Mouse (Mus musculus) myocyte (in vitro differentiated cells): Measurements from ENCODE around the gene Csde1. TPM values are rescaled to one million over a fixed set of nuclear protein-coding genes. Genes with fewer than 3 reads are reported as not detected.

ENCODE experiments used
- H3K27me3 ChIP-seq: one replicate; pipeline ENCODE4 v1.6.1; 2011; ENCODE audit not compliant: control insufficient read depth, insufficient read depth, insufficient read length
- H3K36me3 ChIP-seq: one replicate; pipeline ENCODE4 v1.6.1; 2011; ENCODE audit not compliant: control insufficient read depth, insufficient read depth
- H3K4me2 ChIP-seq: one replicate; pipeline ENCODE4 v1.6.1; 2011; ENCODE audit warnings: low read depth, control low read depth
- H3K4me3 ChIP-seq: one replicate; pipeline ENCODE4 v1.5.1; 2011; ENCODE audit warnings: mild to moderate bottlenecking, control low read depth, moderate library complexity
- H3K79me2 ChIP-seq: one replicate; pipeline ENCODE4 v1.6.1; 2011; ENCODE audit not compliant: control insufficient read depth, insufficient read depth
- H3ac ChIP-seq: one replicate; pipeline ENCODE4 v1.6.1; 2011; ENCODE audit not compliant: control insufficient read depth, insufficient read length
- CEBPB ChIP-seq: IDR thresholded peaks from 2 replicates; pipeline ENCODE4 v1.6.1; 2011; ENCODE audit warnings: mild to moderate bottlenecking, moderate library complexity; ENCODE audit not compliant: poor library complexity, insufficient read depth, severe bottlenecking
- E2F4 ChIP-seq: IDR thresholded peaks from one replicate; pipeline ENCODE4 v1.6.1; 2011; ENCODE audit warnings: mild to moderate bottlenecking, control low read depth, moderate library complexity; ENCODE audit not compliant: insufficient read depth
- MAX ChIP-seq: IDR thresholded peaks from one replicate; pipeline ENCODE4 v1.6.1; 2011; ENCODE audit warnings: low read depth, mild to moderate bottlenecking, control low read depth
- MYOD1 ChIP-seq, 3 experiments: IDR thresholded peaks; one replicate each; pipeline ENCODE4 v1.6.1; 2011; ENCODE audit warnings: control low read depth in 2 of 3, low read depth in 2 of 3, mild to moderate bottlenecking in 2 of 3, moderate library complexity in 1 of 3; ENCODE audit not compliant: insufficient read length in 2 of 3, control insufficient read depth in 1 of 3
- MYOG ChIP-seq, 3 experiments: IDR thresholded peaks; one replicate each; pipeline ENCODE4 v1.6.1; 2011; ENCODE audit warnings: control low read depth in 2 of 3, low read depth in 2 of 3, mild to moderate bottlenecking in 2 of 3; ENCODE audit not compliant: insufficient read length in 2 of 3, control insufficient read depth in 1 of 3, insufficient read depth in 1 of 3
- POLR2A ChIP-seq: IDR thresholded peaks from one replicate; pipeline ENCODE4 v1.6.1; 2011; ENCODE audit warnings: low read depth, mild to moderate bottlenecking, control low read depth, moderate library complexity; ENCODE audit not compliant: insufficient read length
- POLR2AphosphoS2 ChIP-seq: IDR thresholded peaks from one replicate; pipeline ENCODE4 v1.6.1; 2011; ENCODE audit warnings: low read depth, control low read depth; ENCODE audit not compliant: insufficient read length
- REST ChIP-seq: IDR thresholded peaks from one replicate; pipeline ENCODE4 v1.6.1; 2011; ENCODE audit warnings: mild to moderate bottlenecking, control low read depth, moderate library complexity; ENCODE audit not compliant: insufficient read depth, insufficient read length
- SRF ChIP-seq: IDR thresholded peaks from one replicate; pipeline ENCODE4 v1.6.1; 2011; ENCODE audit warnings: low read depth; ENCODE audit not compliant: control insufficient read depth, insufficient read length
- TCF12 ChIP-seq: IDR thresholded peaks from one replicate; pipeline ENCODE4 v1.6.1; 2011; ENCODE audit warnings: mild to moderate bottlenecking, control low read depth; ENCODE audit not compliant: poor library complexity, insufficient read depth, severe bottlenecking
- TCF3 ChIP-seq: IDR thresholded peaks from one replicate; pipeline ENCODE4 v1.6.1; 2011; ENCODE audit warnings: low read depth, control low read depth; ENCODE audit not compliant: insufficient read length
- USF1 ChIP-seq: IDR thresholded peaks from one replicate; pipeline ENCODE4 v1.6.1; 2011; ENCODE audit warnings: low read depth, mild to moderate bottlenecking, control low read depth, moderate library complexity
- polyA plus RNA-seq: library from polyadenylated mRNA; unstranded; fragments of >200 nt; fragmentation: generic; extraction: Trizol; gene quantifications from one replicate; pipeline ENCODE4 v1.2.1, GENCODE M21; 2012; ENCODE audit warnings: missing spikeins

Gene Csde1
- polyA plus RNA-seq, 1 experiment, result 112 TPM

- no peak for TF ChIP-seq E2F4
- no peak for TF ChIP-seq MAX
- no peak for TF ChIP-seq CEBPB
- TF ChIP-seq POLR2A, result no peak
- no peak for TF ChIP-seq TCF12
- TF ChIP-seq REST, result no peak
- no peak for TF ChIP-seq USF1
- no peak for TF ChIP-seq POLR2AphosphoS2
- TF ChIP-seq MYOG (IDR thresholded peaks at IDR 0.05; ENCODE audit: control insufficient read depth in 1 of 3, insufficient read depth in 1 of 3, insufficient read length in 2 of 3, low read depth in 2 of 3), result no peak
- TF ChIP-seq MYOD1 (IDR thresholded peaks at IDR 0.05; ENCODE audit: control insufficient read depth in 1 of 3, insufficient read length in 2 of 3, low read depth in 2 of 3), result no peak
- TF ChIP-seq TCF3, result no peak
- TF ChIP-seq SRF, result no peak
- Histone ChIP-seq H3K4me3 (no peak overlapping the region), H3K4me2 (no peak overlapping the region), H3K36me3 (no peaks in the 10 kb centered on the region), H3K27me3 (no peaks in the 10 kb centered on the region), H3ac (no peak overlapping the region), H3K79me2 (no peaks in the 10 kb centered on the region)
These were observed 39.9 kb upstream of the Csde1 start for GRCm38 (mm10) chr3:102980349-102980736.

- no peaks in the 10 kb centered on the region for H3K27me3 ChIP-seq
- peaks cover under 1% of the 10 kb centered on the region for H3K79me2 ChIP-seq
- no peak overlapping the region for H3K4me3 ChIP-seq
- no peak overlapping the region for H3ac ChIP-seq
- H3K4me2 ChIP-seq, result no peak overlapping the region
- no peak for TF ChIP-seq CEBPB
- TF ChIP-seq TCF3, result no peak
- TF ChIP-seq SRF, result no peak
- no peak for TF ChIP-seq MYOD1 (IDR thresholded peaks at IDR 0.05; ENCODE audit: control insufficient read depth in 1 of 3, insufficient read length in 2 of 3, low read depth in 2 of 3)
- no peak for TF ChIP-seq MAX
- TF ChIP-seq POLR2AphosphoS2, result no peak
- TF ChIP-seq REST, result no peak
- TF ChIP-seq TCF12, result no peak
- TF ChIP-seq USF1, result no peak
- TF ChIP-seq MYOG (IDR thresholded peaks at IDR 0.05; ENCODE audit: control insufficient read depth in 1 of 3, insufficient read depth in 1 of 3, insufficient read length in 2 of 3, low read depth in 2 of 3), result no peak
- no peak for TF ChIP-seq E2F4
- TF ChIP-seq POLR2A, result no peak
- H3K36me3 ChIP-seq, result no peaks in the 10 kb centered on the region
These were observed 29.2 kb upstream of the Csde1 start for GRCm38 (mm10) chr3:102991041-102991440.

GRCm38 (mm10) chr3:102992936-102993335 is 27.3 kb upstream of the Csde1 start:
- TF ChIP-seq TCF3 (no peak), CEBPB (no peak)
- Histone ChIP-seq H3K27me3 (no peaks in the 10 kb centered on the region), H3K4me2 (peak overlapping the region; percentile 60), H3K79me2 (peaks cover 15% of the 10 kb centered on the region), H3K36me3 (no peaks in the 10 kb centered on the region), H3ac (no peak overlapping the region), H3K4me3 (no peak overlapping the region)

DNA sequence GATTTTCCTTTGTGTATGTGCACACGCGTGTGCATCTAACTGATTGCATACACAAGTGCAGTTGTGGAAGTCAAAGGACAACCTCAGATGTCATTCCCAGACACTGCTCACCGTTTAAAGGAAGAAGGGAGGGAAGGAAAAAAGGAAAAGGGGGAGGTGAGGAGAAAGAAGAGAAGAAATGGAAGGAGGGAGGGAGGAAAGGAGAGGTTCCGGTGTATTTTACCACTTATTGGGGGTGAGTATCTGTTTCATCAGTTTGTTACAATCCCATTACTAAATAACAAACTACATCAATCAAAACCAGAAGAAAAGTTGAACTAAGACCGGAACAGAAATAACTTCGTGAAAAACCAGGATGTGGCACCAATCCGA is 25.0 kb upstream of the Csde1 start:
- no peak for TF ChIP-seq MYOG (IDR thresholded peaks at IDR 0.05; ENCODE audit: control insufficient read depth in 1 of 3, insufficient read depth in 1 of 3, insufficient read length in 2 of 3, low read depth in 2 of 3)
- TF ChIP-seq SRF, result no peak
- TF ChIP-seq E2F4, result no peak
- no peak for TF ChIP-seq MYOD1 (IDR thresholded peaks at IDR 0.05; ENCODE audit: control insufficient read depth in 1 of 3, insufficient read length in 2 of 3, low read depth in 2 of 3)
- no peak for TF ChIP-seq USF1
- no peak for TF ChIP-seq POLR2A
- no peak for TF ChIP-seq POLR2AphosphoS2
- no peak for TF ChIP-seq TCF3
- TF ChIP-seq REST, result no peak
- TF ChIP-seq TCF12, result no peak
- no peak for TF ChIP-seq MAX
- no peak for TF ChIP-seq CEBPB
- H3K4me3 ChIP-seq, result peak overlapping the region; percentile 45
- no peaks in the 10 kb centered on the region for H3K27me3 ChIP-seq
- peaks cover 15% of the 10 kb centered on the region for H3K79me2 ChIP-seq
- peak overlapping the region; percentile 63 for H3ac ChIP-seq
- H3K36me3 ChIP-seq, result peaks cover 18% of the 10 kb centered on the region
- H3K4me2 ChIP-seq, result peak overlapping the region; percentile 95

DNA sequence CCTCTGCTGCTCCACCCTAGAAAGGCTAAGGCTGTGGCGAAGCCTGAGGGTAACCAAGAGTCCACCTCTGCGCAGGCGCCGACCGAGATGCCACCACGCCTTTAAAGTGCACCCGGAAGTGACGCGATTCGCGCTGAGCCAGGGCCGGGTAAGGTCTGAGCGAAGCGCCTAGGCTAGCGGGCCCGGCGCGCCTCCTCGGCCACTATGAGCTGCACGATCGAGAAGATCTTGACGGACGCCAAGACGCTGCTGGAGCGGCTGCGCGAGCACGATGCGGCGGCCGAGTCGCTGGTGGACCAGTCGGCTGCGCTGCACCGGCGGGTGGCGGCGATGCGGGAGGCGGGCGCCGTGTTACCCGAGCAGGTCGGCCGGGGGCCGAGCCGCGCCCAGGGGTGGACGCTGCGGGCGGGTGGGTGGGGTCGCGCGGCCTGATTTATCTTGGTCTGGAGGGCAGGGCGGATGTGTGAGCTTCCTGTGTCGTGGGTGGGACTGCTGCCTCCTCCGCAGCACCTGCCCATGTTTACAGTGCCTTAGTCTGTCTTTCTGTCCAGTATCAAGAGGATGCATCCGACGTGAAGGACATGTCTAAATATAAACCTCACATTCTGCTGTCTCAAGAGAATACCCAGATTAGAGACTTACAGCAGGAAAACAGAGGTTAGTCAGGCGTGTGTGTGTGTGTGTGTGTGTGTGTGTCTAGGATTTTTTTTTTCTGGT is 24.5 kb upstream of the Csde1 start, which contains the start of gene Sike1:
Gene Sike1 (plus strand): TSS at position 104 of the 717 bp plus-strand sequence.
- Histone ChIP-seq H3K79me2 (peaks cover 15% of the 10 kb centered on the region), H3K4me2 (peak within 1 kb of the TSS; percentile 95), H3K4me3 (peak within 1 kb of the TSS; percentile 45), H3K27me3 (no peaks in the 10 kb centered on the region), H3K36me3 (peaks cover 23% of the 10 kb centered on the region), H3ac (peak within 1 kb of the TSS; percentile 63)
- TF ChIP-seq TCF12, result peak; percentile 49
- peak in 1 of 3 experiments; percentile 84 for TF ChIP-seq MYOG (IDR thresholded peaks at IDR 0.05; ENCODE audit: control insufficient read depth in 1 of 3, insufficient read depth in 1 of 3, insufficient read length in 2 of 3, low read depth in 2 of 3)
- peak in 2 of 3 experiments; percentile 76 to 91 for TF ChIP-seq MYOD1 (IDR thresholded peaks at IDR 0.05; ENCODE audit: control insufficient read depth in 1 of 3, insufficient read length in 2 of 3, low read depth in 2 of 3)
- no peak for TF ChIP-seq CEBPB
- no peak for TF ChIP-seq E2F4
- peak; percentile 95 for TF ChIP-seq POLR2A
- TF ChIP-seq POLR2AphosphoS2, result peak; percentile 93
- TF ChIP-seq SRF, result peak; percentile 92
- TF ChIP-seq REST, result no peak
- no peak for TF ChIP-seq USF1
- peak; percentile 39 for TF ChIP-seq TCF3
- no peak for TF ChIP-seq MAX
